Mouse (Mus musculus) liver, adult (tissue): ENCODE measurements around the gene Fbln2.
A peak's percentile ranks its signal among the peaks of the same experiment; 100 is the strongest.

Source experiments
- GATA4 ChIP-seq: IDR thresholded peaks from 2 replicates; pipeline ENCODE4 v1.6.1; 2014; ENCODE audit warnings: mild to moderate bottlenecking, low read length; ENCODE audit not compliant: insufficient replicate concordance

Fbln2 gene

GRCm38 (mm10) chr6:91210852-91211251 lies 1.4 kb upstream of the Fbln2 start:
- no peak for TF ChIP-seq GATA4

DNA sequence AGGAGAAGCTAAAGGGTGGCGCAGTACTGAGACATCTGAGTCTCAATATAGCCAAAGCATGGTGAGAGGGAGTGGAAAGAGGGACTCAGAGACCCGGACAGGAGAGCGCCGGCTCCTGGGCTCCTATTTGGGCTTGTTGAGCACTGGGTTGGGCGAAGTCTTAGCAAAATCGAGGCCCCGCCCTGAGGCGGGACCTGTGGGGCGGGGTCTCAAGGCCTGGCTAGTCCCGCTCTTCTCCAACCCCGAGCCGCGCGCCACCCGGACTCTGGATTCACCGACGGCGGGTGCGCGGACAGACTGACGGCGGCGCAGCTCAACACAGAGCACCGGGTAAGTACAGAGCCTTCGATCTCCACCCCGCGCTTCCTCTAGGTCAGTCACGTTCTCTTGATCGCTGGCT lies 316 bp downstream of the Fbln2 start:
- TF ChIP-seq GATA4: no peak

DNA sequence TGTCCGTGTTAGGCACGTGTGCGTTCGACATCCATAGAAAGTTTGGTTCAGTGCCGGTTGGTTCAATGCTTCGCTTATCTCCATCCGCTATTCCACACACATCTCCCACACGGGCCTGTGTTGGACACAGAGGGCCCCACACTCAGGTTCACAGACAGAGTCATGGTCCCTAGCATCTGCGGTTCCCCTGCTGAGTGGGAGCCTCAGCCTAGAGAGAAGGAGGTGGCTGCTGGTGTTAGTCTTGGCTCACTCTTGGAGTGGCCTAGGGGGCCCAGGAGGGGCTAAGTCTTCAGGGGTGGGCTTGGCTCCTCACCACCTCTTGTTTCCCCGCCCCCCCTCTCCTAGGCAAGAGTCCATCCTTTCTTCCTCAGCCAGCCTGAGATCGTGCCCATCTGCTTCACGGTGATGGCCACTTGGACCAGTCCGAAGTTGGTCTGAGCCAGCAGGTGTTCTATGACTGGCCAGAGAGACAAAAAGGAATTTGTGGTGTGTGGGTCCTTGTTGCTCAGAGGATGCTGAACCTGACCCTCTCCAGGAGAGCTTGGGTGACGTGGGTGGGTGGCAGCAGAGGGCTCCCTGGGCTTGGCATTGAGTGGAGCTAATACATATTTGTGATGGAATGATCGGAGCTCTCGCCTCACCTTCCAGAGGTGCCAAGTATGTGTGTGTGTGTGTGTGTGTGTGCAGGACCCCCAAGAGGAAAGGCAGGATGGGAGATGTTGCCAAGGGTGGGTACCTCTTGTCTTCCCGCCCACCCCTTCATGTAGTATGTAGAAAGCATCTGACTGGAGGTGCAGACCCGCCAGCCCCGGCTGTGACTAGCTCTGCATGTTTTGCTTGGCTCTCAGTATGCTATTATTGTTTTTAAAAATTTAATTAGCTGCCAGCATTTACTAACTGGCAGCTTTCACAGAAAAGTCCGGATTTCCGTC lies 1.3 kb downstream of the Fbln2 start:
- TF ChIP-seq GATA4: no peak

DNA sequence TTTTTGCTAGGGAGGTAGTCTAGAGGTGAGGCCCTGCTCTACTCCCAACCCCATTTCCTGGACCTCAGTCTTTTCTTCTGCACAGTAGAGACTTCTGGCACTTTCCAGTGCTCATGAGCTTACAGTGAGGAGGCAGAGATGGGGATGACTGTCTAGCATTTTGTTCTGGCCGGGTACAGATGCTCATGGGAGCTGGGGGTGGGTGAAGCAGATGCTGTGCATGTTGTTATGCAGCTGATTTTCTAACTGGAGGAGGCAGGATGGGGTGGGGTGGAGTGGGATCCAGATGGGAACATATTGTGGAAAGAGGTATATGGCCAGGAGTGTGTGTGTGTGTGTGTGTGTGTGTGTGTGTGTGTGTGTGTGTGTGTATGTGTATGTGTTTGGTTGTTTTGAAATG lies 3.2 kb downstream of the Fbln2 start:
- TF ChIP-seq GATA4: no peak

DNA sequence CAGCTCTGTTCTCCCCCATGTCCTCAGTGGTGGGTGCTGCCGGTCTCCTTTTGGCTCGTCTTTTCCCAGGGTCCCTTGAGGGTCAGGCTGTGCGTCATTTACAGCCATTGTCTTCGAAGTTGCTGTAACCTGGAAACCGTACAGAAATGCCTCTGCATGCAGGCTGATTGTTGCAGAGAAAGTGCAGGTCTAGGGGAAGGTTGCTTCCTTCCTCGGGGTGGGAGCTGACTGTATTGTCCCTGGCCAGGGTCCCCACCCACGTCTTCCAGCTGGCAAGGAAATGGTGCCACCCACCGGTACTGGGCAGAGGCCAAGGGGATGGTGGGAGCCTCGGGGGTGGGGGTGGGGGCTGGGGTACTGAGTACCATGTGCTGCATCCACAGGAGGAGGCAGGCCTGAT lies 6.2 kb downstream of the Fbln2 start:
- no peak for TF ChIP-seq GATA4

DNA sequence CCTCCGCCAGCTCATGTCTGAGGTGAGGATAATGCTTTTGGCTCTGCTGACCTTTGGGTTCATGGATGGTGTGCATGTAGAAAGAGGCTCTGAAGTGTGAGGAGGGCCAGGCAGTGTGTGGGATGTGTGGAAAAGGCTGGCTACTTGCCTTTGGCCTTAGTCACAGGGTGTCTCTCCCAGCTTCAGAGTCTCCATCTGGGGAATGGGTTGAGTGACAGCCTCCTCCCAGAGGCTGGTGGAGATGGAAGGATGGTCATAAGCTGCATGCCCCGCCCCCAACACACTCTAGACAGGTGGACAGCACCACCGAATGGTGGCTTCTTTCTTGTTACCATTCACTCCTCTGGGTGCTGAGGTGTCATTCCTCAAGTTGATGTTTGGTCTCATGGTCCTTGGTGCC lies 6.6 kb downstream of the Fbln2 start:
- no peak for TF ChIP-seq GATA4

GRCm38 (mm10) chr6:91220062-91220461 lies 7.8 kb downstream of the Fbln2 start:
- no peak for TF ChIP-seq GATA4

DNA sequence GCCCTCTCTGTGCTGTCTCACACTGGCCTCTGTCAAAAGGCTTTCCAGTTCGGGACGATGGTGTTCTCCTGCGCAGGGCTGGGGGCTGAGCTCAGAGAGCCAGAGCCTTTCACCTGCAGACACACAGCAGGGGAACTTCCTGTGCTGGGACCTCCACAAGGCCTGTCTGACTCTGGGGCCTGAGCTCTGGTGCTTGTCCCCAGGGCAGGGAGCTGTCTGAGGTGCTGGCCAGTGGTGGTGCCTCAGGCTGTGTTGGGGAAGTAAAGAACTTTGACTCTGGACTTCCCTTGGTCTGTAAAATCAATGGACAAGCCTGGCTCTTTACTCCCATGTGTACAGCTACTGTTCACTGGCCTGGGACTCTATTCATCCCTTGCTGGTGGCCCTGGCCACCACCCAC lies 8.8 kb downstream of the Fbln2 start:
- TF ChIP-seq GATA4: no peak

GRCm38 (mm10) chr6:91222694-91223346 lies 10.6 kb downstream of the Fbln2 start:
- TF ChIP-seq GATA4: no peak

GRCm38 (mm10) chr6:91224939-91225338 lies 12.7 kb downstream of the Fbln2 start:
- TF ChIP-seq GATA4: peak; percentile 87; the same call in 1 of the 2 replicates

DNA sequence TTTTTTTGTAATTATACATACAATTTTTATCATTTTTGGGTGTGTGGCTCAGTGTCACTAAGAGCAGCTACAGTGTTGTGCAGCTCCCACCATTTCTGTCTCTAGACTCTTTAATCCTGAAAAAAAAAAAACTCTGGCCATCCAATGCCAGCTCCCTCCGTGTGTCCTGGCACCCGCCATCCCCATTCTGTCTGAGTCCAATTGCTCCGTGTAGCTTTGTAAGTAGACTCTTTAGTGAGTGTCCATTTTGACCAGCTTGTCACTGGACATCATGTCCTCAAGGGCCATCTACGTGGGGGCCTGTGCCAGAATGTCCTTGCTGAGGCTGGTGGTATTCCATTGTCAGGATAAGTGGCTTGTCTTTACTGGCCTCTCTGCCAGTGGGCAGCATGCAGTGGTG lies 13.1 kb downstream of the Fbln2 start:
- TF ChIP-seq GATA4: no peak

DNA sequence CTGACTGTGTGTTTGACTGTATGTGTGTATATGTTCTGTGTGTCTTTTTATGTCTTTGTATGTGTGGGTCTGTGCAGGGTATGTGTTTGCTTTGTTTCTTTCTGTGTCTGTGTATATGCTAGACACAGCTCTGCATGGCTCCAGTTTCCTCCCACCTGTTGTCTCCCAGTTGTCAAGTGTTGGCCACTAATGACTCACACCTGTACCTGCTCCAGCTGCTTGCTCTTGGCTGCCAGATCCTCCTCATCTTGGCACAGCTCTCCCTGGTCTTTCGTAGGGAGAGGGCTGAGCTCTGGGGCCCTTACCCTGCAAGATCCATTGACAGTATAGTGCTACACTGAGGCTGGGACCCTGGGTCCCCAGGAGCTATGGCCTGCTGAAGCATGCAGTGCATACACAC lies 13.8 kb downstream of the Fbln2 start:
- no peak for TF ChIP-seq GATA4

- no peak for TF ChIP-seq GATA4
Measured at GRCm38 (mm10) chr6:91228980-91229379, 16.7 kb downstream of the Fbln2 start.

DNA sequence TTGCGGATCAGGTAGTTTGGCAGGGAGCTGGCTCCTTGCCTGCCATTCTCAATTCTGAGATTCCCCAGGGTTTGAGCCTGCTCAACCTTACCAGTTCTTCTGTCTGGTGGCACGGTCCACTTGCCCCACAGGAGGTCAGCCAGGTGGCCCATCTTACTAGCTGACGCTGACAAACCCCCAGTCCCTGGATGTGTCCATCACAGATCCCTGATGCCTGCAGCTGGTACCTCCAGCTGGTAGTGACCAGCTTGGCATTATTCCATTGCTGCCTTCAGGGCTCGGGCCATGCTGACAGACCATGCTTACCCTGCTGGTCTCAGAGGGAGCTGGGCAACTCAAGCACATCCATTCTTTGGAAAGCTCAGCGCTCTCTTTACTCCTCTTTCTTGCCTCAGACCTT lies 18.7 kb downstream of the Fbln2 start:
- TF ChIP-seq GATA4: no peak

DNA sequence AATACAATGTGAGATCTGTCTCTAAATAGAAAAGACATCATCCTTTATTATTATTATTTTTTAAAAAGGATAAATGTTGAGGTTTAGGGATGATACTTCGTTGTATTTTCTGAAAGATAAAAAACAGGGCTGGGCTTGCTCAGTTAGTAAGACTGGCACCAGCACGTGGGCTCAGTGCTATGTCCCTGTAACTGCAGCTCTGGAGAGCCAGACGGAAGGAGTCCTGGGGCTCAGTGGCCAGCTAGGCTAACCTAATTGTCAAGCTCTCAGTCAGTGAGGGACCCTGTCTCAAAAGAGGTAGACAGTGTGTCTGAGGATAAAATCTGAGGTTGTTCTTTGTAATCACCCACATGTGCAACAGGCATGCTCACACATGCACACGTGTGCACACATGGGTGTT lies 19.3 kb downstream of the Fbln2 start:
- TF ChIP-seq GATA4: no peak

DNA sequence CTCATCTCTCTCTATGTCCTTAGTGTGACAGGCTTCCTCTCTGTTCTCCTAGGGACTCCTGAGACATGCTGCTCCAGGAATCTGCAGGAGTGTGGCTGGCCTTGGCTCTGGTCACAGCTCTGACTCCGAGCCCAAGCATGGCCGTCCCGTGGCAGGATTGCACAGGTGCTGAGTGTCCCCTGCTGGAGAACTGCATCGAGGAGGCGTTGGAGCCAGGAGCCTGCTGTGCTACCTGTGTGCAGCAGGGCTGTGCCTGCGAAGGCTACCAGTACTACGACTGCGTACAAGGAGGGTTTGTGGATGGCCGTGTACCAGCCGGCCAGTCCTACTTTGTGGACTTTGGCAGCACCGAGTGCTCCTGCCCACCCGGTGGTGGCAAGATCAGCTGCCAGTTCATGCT lies 20.8 kb downstream of the Fbln2 start:
- no peak for TF ChIP-seq GATA4

GRCm38 (mm10) chr6:91233424-91234015 lies 21.3 kb downstream of the Fbln2 start:
- TF ChIP-seq GATA4: no peak

DNA sequence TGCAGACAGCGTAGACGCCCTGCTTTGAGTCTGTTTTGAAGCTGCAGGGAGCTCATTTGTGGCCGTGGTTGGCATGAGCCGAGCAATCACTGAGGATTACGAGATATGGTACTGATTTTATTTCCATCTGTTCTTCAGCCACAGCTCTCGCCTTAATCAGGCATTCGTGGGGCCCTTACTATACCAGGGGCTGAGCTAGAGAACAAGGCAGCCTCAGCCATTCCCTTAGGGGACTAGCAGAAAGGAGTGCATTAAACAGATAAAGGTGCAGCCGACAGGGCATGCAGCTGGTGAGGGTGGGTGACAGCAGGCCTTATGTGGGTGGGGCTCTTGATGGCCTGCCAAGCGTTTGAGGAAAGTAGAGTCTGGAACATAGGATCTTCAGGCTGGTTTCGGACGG lies 23.8 kb downstream of the Fbln2 start:
- TF ChIP-seq GATA4: no peak
